Mouse (Mus musculus) erythroblast, embryonic 14.5 days (primary cell): Measurements from ENCODE around the gene Thumpd3. TPM values are rescaled to one million over a fixed set of nuclear protein-coding genes. Genes with fewer than 3 reads are reported as not detected.

Experiments used
- H3K27me3 ChIP-seq: 2 replicates; pipeline ENCODE4 v1.6.1; 2012; ENCODE audit warnings: inconsistent platforms; ENCODE audit not compliant: control insufficient read depth
- H3K36me3 ChIP-seq: 2 replicates; pipeline ENCODE4 v1.6.1; 2012; ENCODE audit warnings: mild to moderate bottlenecking, inconsistent platforms; ENCODE audit not compliant: control insufficient read depth
- H3K4me1 ChIP-seq: 2 replicates; pipeline ENCODE4 v1.6.1; 2012; ENCODE audit warnings: inconsistent platforms; ENCODE audit not compliant: control insufficient read depth
- H3K4me3 ChIP-seq: replicated peaks from 2 replicates; pipeline ENCODE3; 2012; ENCODE audit warnings: moderate library complexity, mild to moderate bottlenecking, inconsistent platforms
- H3K9me3 ChIP-seq: 2 replicates; pipeline ENCODE4 v1.6.1; 2012; ENCODE audit warnings: low read length, inconsistent platforms, mixed read lengths; ENCODE audit not compliant: control insufficient read depth
- GATA1 ChIP-seq: IDR thresholded peaks from 2 replicates; pipeline ENCODE4 v1.6.1; 2012; ENCODE audit warnings: low read length, inconsistent platforms, mixed read lengths
- TAL1 ChIP-seq: IDR thresholded peaks from 3 replicates; pipeline ENCODE4 v1.6.1; 2012; ENCODE audit warnings: low read length, inconsistent platforms, mixed read lengths
- polyA plus RNA-seq: library from polyadenylated mRNA; stranded (reverse); fragments of >175 nt; gene quantifications from 2 replicates; pipeline ENCODE4 v1.2.3, GENCODE M21; 2012

Gene Thumpd3
- polyA plus RNA-seq, 1 experiment, result 0.25 TPM

- no peaks in the 10 kb centered on the region for H3K4me1 ChIP-seq
- TF ChIP-seq GATA1, result no peak
- no peak for TF ChIP-seq TAL1
- H3K36me3 ChIP-seq, result no peaks in the 10 kb centered on the region
These were observed 13.9 kb upstream of the Thumpd3 start for GRCm38 (mm10) chr6:113032121-113032520.

GRCm38 (mm10) chr6:113033185-113033584 lies 12.8 kb upstream of the Thumpd3 start:
- Histone ChIP-seq H3K4me3 (no peak overlapping the region), H3K4me1 (peaks cover 6% of the 10 kb centered on the region), H3K27me3 (peaks cover 3% of the 10 kb centered on the region), H3K9me3 (no peaks in the 10 kb centered on the region), H3K36me3 (no peaks in the 10 kb centered on the region)
- no peak for TF ChIP-seq TAL1

More at GRCm38 (mm10) chr6:113032121-113032520, 13.9 kb upstream of the Thumpd3 start:
- H3K9me3 ChIP-seq, result no peaks in the 10 kb centered on the region
- H3K27me3 ChIP-seq, result peaks cover 3% of the 10 kb centered on the region
- H3K4me3 ChIP-seq, result no peak overlapping the region

- H3K9me3 ChIP-seq, result no peaks in the 10 kb centered on the region
- no peaks in the 10 kb centered on the region for H3K36me3 ChIP-seq
- H3K4me1 ChIP-seq, result peaks cover 11% of the 10 kb centered on the region
- H3K27me3 ChIP-seq, result no peaks in the 10 kb centered on the region
- H3K4me3 ChIP-seq, result no peak overlapping the region
- TF ChIP-seq TAL1 (no peak), GATA1 (no peak)
These were observed 11.6 kb upstream of the Thumpd3 start for GRCm38 (mm10) chr6:113034466-113034865.

- TF ChIP-seq TAL1 (no peak), GATA1 (no peak)
- Histone ChIP-seq H3K36me3 (no peaks in the 10 kb centered on the region), H3K4me1 (peaks cover 25% of the 10 kb centered on the region), H3K4me3 (no peak overlapping the region), H3K27me3 (no peaks in the 10 kb centered on the region), H3K9me3 (no peaks in the 10 kb centered on the region)
These were observed 9.4 kb upstream of the Thumpd3 start for GRCm38 (mm10) chr6:113036463-113037175.

- TF ChIP-seq TAL1 (no peak), GATA1 (no peak)
- Histone ChIP-seq H3K36me3 (no peaks in the 10 kb centered on the region), H3K27me3 (no peaks in the 10 kb centered on the region), H3K4me1 (peaks cover 38% of the 10 kb centered on the region), H3K9me3 (no peaks in the 10 kb centered on the region), H3K4me3 (peak overlapping the region; percentile 3)
These were observed 7.9 kb upstream of the Thumpd3 start for GRCm38 (mm10) chr6:113037946-113038734.

GRCm38 (mm10) chr6:113038735-113039058 lies 7.3 kb upstream of the Thumpd3 start:
- Histone ChIP-seq H3K4me1 (peaks cover 41% of the 10 kb centered on the region), H3K9me3 (no peaks in the 10 kb centered on the region), H3K4me3 (no peak overlapping the region), H3K36me3 (no peaks in the 10 kb centered on the region), H3K27me3 (no peaks in the 10 kb centered on the region)
- TF ChIP-seq TAL1 (no peak), GATA1 (no peak)

- Histone ChIP-seq H3K4me1 (peaks cover 48% of the 10 kb centered on the region), H3K4me3 (no peak overlapping the region)
These were observed 5.7 kb upstream of the Thumpd3 start for GRCm38 (mm10) chr6:113040319-113040718.

GRCm38 (mm10) chr6:113041215-113041990 lies 4.6 kb upstream of the Thumpd3 start:
- TF ChIP-seq GATA1 (no peak), TAL1 (no peak)
- H3K4me3 ChIP-seq, result no peak overlapping the region
- no peaks in the 10 kb centered on the region for H3K9me3 ChIP-seq
- H3K4me1 ChIP-seq, result peaks cover 54% of the 10 kb centered on the region
- H3K36me3 ChIP-seq, result no peaks in the 10 kb centered on the region
- H3K27me3 ChIP-seq, result no peaks in the 10 kb centered on the region

More at GRCm38 (mm10) chr6:113040319-113040718, 5.7 kb upstream of the Thumpd3 start:
- Histone ChIP-seq H3K9me3 (no peaks in the 10 kb centered on the region), H3K36me3 (no peaks in the 10 kb centered on the region), H3K27me3 (no peaks in the 10 kb centered on the region)
- TF ChIP-seq GATA1 (no peak), TAL1 (no peak)

- Histone ChIP-seq H3K27me3 (no peaks in the 10 kb centered on the region), H3K9me3 (no peaks in the 10 kb centered on the region), H3K4me3 (peak overlapping the region; percentile 70), H3K36me3 (peaks cover 22% of the 10 kb centered on the region), H3K4me1 (peaks cover 73% of the 10 kb centered on the region)
- TF ChIP-seq TAL1 (no peak), GATA1 (no peak)
These were observed 450 bp upstream of the Thumpd3 start for GRCm38 (mm10) chr6:113045575-113045974.
